Mouse (Mus musculus): ENCODE measurements at regions not wholly inside any gene's neighbourhood (a gene's known extent, or its start where the extent isn't known, plus 50 kb on each side); places are given as distances from the start of the nearest gene placed in this dataset.

DNA sequence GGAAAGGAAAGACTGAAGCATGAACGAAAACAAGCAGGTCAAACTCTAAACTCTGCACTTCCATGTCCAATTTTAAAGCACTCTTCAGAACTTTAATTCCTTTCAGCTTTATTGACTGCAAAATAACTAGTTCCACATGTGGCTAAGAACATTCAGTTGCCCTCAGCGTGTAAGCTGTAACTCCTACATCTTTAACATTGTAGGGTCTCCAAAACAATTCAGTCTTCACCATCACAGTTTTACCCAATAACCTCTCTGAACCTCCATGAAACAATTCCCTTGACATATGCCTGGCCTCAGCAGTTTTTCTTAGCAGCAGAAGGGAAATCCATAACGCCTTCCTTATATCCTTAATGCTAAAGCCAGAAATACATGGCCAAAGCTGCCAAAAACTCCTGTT is 326.0 kb upstream of the Pdgfd start:
- no peak for TF ChIP-seq POLR2A (IDR thresholded peaks at IDR 0.05; ENCODE audit: insufficient read depth, low read length)
- no peak for TF ChIP-seq CTCF (IDR thresholded peaks at IDR 0.05; ENCODE audit: low read depth, low read length)
